Mouse (Mus musculus): ENCODE results near the gene 4930503B20Rik. TPM values are rescaled to one million over a fixed set of nuclear protein-coding genes. Genes with fewer than 3 reads are reported as not detected.

Gene 4930503B20Rik
- polyA plus RNA-seq, 1 experiment from 2014 or later = not detected

DNA sequence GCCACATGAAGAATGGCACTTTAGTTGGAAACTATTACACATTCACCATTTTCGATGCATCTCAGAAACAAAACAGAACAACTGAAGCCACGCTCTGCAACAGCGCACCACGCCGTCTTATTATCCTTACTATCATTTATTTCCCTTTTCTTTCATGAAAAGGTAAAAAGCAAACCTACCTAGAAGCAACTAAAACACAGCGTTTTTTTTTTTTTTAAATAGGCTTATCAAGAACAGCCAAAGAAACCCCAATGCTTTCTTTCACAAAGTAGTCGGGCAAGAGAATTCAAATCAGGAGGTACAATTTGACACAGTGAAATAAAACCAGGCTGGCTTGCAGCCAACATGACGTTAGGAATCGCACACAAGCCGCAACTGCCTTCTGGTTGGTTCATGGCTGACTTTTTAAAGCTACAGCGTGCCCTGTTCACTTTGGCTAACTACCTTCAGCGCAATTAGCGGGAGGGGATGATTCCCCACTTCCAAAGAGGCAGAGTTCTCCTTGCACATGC is 31.1 kb upstream of the 4930503B20Rik start:
- H3K27ac ChIP-seq (replicated peaks; ENCODE audit: low read depth, low read length) = no peak overlapping the region
- no peak for ATAC-seq (ENCODE audit: insufficient number of reproducible peaks, low FRiP score, low TSS enrichment, low read depth)
- no peaks in the 10 kb centered on the region for H3K27me3 ChIP-seq (ENCODE audit: control insufficient read depth, insufficient read depth, low read length)
- H3K4me2 ChIP-seq (ENCODE audit: low read depth, severe bottlenecking) = 0 out of 2 replicates have a peak overlapping the region, but pooled peaks have one; percentile 5
- peak; percentile 36 for DNase-seq (ENCODE audit: low spot score)
- H3K9me3 ChIP-seq (ENCODE audit: control insufficient read depth, low read length) = no peaks in the 10 kb centered on the region
- no peak overlapping the region for H3K9ac ChIP-seq (ENCODE audit: low read length)
- no peaks in the 10 kb centered on the region for H3K36me3 ChIP-seq (ENCODE audit: control insufficient read depth, insufficient read depth, low read length)
- WGBS = 60% methylated on average over 13 of the region's 13 CpGs
- no peak overlapping the region for H3K4me3 ChIP-seq (ENCODE audit: low read depth, low read length)
- no peaks in the 10 kb centered on the region for H3K4me1 ChIP-seq (ENCODE audit: control insufficient read depth, insufficient read depth, low read length)

DNA sequence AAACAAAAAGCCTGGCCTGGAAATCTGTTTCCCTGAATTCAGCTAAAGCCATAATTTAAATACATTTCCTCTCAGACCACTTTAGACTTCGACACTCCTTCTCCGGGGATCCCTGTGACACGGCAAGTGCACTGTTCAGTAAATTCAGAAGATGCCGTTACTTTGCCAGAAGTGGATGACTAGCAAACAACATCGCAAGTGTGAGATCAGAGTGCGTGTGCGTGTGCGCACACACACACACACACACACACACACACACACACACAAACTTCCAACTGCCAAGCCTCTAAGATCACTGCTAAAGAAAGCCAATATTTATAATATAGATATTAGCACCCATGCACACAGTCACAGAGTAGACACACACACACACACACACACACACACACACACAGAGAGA is 30.6 kb upstream of the 4930503B20Rik start:
- Histone ChIP-seq H3K4me3 (ENCODE audit: low read depth, low read length) (no peak overlapping the region), H3K27me3 (ENCODE audit: control insufficient read depth, insufficient read depth, low read length) (no peaks in the 10 kb centered on the region), H3K4me2 (ENCODE audit: low read depth, severe bottlenecking) (no peak overlapping the region), H3K27ac (replicated peaks; ENCODE audit: low read depth, low read length) (no peak overlapping the region), H3K9ac (ENCODE audit: low read length) (no peak overlapping the region), H3K36me3 (ENCODE audit: control insufficient read depth, insufficient read depth, low read length) (no peaks in the 10 kb centered on the region), H3K9me3 (ENCODE audit: control insufficient read depth, low read length) (no peaks in the 10 kb centered on the region), H3K4me1 (ENCODE audit: control insufficient read depth, insufficient read depth, low read length) (no peaks in the 10 kb centered on the region)
- ATAC-seq (ENCODE audit: insufficient number of reproducible peaks, low FRiP score, low TSS enrichment, low read depth) (no peak), DNase-seq (ENCODE audit: low spot score) (no peak)
- WGBS = 83% methylated on average over 8 of the region's 8 CpGs

DNA sequence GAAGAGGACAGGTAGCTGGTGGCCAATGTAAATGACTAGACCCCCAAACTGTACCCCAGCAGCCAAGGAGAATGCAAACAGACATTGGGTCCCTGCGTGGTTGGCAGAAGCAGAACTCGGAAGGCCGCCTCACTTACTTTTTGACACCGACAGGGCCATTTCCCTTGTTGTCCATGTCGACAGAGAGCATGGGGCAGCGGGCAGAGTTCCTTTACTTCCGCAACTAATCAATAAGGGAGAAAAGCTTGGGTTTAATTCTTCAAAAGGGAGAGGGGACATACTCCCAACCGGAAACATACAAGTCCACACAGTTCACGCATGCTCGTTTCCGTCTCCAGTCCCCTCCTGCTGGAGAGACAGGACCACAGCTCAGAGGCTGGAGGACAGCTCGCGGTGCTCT is 29.5 kb upstream of the 4930503B20Rik start:
- Histone ChIP-seq H3K4me3 (ENCODE audit: low read depth, low read length) (no peak overlapping the region), H3K9me3 (ENCODE audit: control insufficient read depth, low read length) (no peaks in the 10 kb centered on the region), H3K4me1 (ENCODE audit: control insufficient read depth, insufficient read depth, low read length) (no peaks in the 10 kb centered on the region), H3K4me2 (ENCODE audit: low read depth, severe bottlenecking) (no peak overlapping the region), H3K27ac (replicated peaks; ENCODE audit: low read depth, low read length) (no peak overlapping the region), H3K9ac (ENCODE audit: low read length) (no peak overlapping the region), H3K27me3 (ENCODE audit: control insufficient read depth, insufficient read depth, low read length) (no peaks in the 10 kb centered on the region), H3K36me3 (ENCODE audit: control insufficient read depth, insufficient read depth, low read length) (no peaks in the 10 kb centered on the region)
- WGBS = 90% methylated on average over 13 of the region's 13 CpGs
- no peak for ATAC-seq (ENCODE audit: insufficient number of reproducible peaks, low FRiP score, low TSS enrichment, low read depth)
- DNase-seq (ENCODE audit: low spot score) = no peak

DNA sequence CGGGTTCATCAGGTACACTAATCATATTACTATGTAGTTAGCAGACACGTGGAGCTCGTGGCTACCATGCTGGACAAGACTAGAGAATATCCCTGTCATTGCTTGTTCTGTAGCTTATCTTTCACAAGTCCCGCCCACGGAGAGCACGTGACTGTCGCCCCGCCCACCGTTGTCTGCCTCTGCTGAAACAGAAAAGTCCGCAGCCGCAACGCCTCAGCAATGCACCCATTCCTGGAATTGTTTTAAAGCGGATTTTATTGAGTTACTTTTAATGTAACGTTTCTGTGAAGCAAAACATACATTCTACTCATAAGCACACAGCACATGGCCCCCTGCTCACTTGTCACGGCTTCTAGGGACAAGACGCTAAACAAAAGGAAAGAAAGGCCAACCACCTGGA is 28.5 kb upstream of the 4930503B20Rik start:
- Histone ChIP-seq H3K27me3 (ENCODE audit: control insufficient read depth, insufficient read depth, low read length) (no peaks in the 10 kb centered on the region), H3K9me3 (ENCODE audit: control insufficient read depth, low read length) (no peaks in the 10 kb centered on the region), H3K36me3 (ENCODE audit: control insufficient read depth, insufficient read depth, low read length) (no peaks in the 10 kb centered on the region), H3K4me1 (ENCODE audit: control insufficient read depth, insufficient read depth, low read length) (no peaks in the 10 kb centered on the region), H3K27ac (replicated peaks; ENCODE audit: low read depth, low read length) (no peak overlapping the region), H3K4me3 (ENCODE audit: low read depth, low read length) (no peak overlapping the region), H3K9ac (ENCODE audit: low read length) (no peak overlapping the region), H3K4me2 (ENCODE audit: low read depth, severe bottlenecking) (no peak overlapping the region)
- no peak for ATAC-seq (ENCODE audit: insufficient number of reproducible peaks, low FRiP score, low TSS enrichment, low read depth)
- 93% methylated on average over 16 of the region's 16 CpGs for WGBS
- DNase-seq (ENCODE audit: low spot score) = no peak

DNA sequence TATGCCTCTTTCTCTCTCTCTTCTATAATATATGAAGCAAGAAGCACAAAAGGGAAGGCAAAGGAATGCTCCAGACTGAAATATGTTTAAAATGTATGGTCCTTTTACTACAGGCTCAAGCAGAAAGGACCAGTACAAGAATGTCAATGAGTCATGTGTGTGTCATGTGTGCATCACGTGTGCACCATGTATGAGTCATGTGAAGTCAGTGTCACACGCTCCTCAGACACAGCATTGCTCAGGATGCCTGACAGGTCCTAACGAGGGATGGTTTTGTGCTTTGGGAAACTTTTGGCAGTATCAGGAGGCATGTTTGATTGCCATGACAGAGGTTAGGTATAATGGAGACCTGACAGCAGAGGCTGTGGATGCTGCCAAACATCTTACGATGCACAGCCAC is 25.1 kb upstream of the 4930503B20Rik start:
- DNase-seq (ENCODE audit: low spot score) (no peak), ATAC-seq (ENCODE audit: insufficient number of reproducible peaks, low FRiP score, low TSS enrichment, low read depth) (no peak)
- Histone ChIP-seq H3K9me3 (ENCODE audit: control insufficient read depth, low read length) (no peaks in the 10 kb centered on the region), H3K4me1 (ENCODE audit: control insufficient read depth, insufficient read depth, low read length) (no peaks in the 10 kb centered on the region), H3K4me3 (ENCODE audit: low read depth, low read length) (no peak overlapping the region), H3K27ac (replicated peaks; ENCODE audit: low read depth, low read length) (no peak overlapping the region), H3K27me3 (ENCODE audit: control insufficient read depth, insufficient read depth, low read length) (no peaks in the 10 kb centered on the region), H3K4me2 (ENCODE audit: low read depth, severe bottlenecking) (no peak overlapping the region), H3K9ac (ENCODE audit: low read length) (no peak overlapping the region), H3K36me3 (ENCODE audit: control insufficient read depth, insufficient read depth, low read length) (no peaks in the 10 kb centered on the region)
- 90% methylated on average over 4 of the region's 4 CpGs for WGBS

DNA sequence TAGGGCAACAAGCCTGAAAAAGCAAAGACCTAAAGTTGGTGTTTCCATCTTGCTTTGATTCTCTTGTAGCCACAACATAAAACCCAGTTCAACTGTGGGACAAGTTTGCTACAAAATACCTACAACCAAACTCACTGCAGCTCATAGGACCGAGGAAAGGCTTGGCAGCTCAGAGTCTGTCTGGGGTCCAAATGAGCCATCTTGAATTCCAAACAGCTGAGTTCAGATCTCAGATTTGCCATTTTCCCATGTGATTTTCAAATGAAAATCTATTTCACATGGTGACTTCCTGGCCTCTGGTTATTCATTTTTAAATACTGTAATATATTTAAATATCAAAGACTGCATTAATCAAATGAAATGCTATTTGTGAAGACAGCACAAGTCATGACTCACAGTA is 24.0 kb upstream of the 4930503B20Rik start:
- Histone ChIP-seq H3K9ac (ENCODE audit: low read length) (no peak overlapping the region), H3K36me3 (ENCODE audit: control insufficient read depth, insufficient read depth, low read length) (no peaks in the 10 kb centered on the region), H3K27ac (replicated peaks; ENCODE audit: low read depth, low read length) (no peak overlapping the region), H3K4me3 (ENCODE audit: low read depth, low read length) (no peak overlapping the region), H3K27me3 (ENCODE audit: control insufficient read depth, insufficient read depth, low read length) (no peaks in the 10 kb centered on the region), H3K4me2 (ENCODE audit: low read depth, severe bottlenecking) (no peak overlapping the region), H3K4me1 (ENCODE audit: control insufficient read depth, insufficient read depth, low read length) (no peaks in the 10 kb centered on the region), H3K9me3 (ENCODE audit: control insufficient read depth, low read length) (no peaks in the 10 kb centered on the region)
- 77% methylated on average over 1 of the region's 1 CpGs for WGBS
- ATAC-seq (ENCODE audit: insufficient number of reproducible peaks, low FRiP score, low TSS enrichment, low read depth) = no peak
- no peak for DNase-seq (ENCODE audit: low spot score)

DNA sequence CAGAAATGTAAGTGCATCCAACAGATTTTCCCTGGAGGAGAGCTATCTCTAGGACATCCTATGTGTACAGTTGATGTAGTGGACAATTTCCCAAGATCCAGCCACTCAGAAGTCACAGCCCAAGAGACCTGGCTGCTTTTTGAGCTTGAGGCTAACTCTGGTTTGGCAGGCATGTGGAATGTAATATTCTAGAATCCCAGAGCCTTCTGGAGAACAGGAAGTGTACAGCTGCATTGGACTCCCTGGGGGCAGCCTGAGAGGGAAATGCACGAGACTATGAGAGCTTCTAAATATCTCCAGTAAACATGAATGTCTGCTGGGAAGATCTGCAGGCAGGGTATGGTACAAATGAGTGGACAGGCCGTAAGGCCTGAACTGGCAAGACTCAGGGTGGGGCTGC is 20.0 kb upstream of the 4930503B20Rik start:
- H3K27me3 ChIP-seq (ENCODE audit: control insufficient read depth, insufficient read depth, low read length) = no peaks in the 10 kb centered on the region
- no peak overlapping the region for H3K9ac ChIP-seq (ENCODE audit: low read length)
- no peak for DNase-seq (ENCODE audit: low spot score)
- no peak overlapping the region for H3K4me2 ChIP-seq (ENCODE audit: low read depth, severe bottlenecking)
- ATAC-seq (ENCODE audit: insufficient number of reproducible peaks, low FRiP score, low TSS enrichment, low read depth) = no peak
- no peaks in the 10 kb centered on the region for H3K36me3 ChIP-seq (ENCODE audit: control insufficient read depth, insufficient read depth, low read length)
- no peaks in the 10 kb centered on the region for H3K4me1 ChIP-seq (ENCODE audit: control insufficient read depth, insufficient read depth, low read length)
- no peaks in the 10 kb centered on the region for H3K9me3 ChIP-seq (ENCODE audit: control insufficient read depth, low read length)
- no peak overlapping the region for H3K27ac ChIP-seq (replicated peaks; ENCODE audit: low read depth, low read length)
- 77% methylated on average over 2 of the region's 2 CpGs for WGBS
- no peak overlapping the region for H3K4me3 ChIP-seq (ENCODE audit: low read depth, low read length)

DNA sequence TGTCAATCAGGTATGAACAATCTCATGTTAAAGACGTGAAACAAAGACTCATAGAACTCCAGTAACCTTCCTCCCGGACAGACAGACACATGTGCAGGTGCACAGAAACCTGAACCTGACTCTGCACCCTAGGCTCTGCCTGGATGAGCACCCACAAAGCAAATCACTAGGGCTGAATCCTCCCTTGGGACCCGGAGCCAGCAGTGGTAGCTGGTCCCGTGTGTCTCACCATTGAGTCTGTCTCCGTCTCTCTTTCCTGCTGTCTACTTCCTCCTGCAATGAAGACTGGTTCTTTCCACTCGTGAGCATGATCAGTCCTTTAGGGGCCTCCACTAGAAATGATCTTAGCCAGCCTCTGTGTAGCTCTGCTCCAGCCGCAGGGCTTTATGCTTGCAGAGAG is 10.8 kb upstream of the 4930503B20Rik start:
- Histone ChIP-seq H3K4me2 (ENCODE audit: low read depth, severe bottlenecking) (no peak overlapping the region), H3K27me3 (ENCODE audit: control insufficient read depth, insufficient read depth, low read length) (no peaks in the 10 kb centered on the region), H3K36me3 (ENCODE audit: control insufficient read depth, insufficient read depth, low read length) (no peaks in the 10 kb centered on the region), H3K4me1 (ENCODE audit: control insufficient read depth, insufficient read depth, low read length) (no peaks in the 10 kb centered on the region), H3K9ac (ENCODE audit: low read length) (no peak overlapping the region), H3K27ac (replicated peaks; ENCODE audit: low read depth, low read length) (no peak overlapping the region), H3K4me3 (ENCODE audit: low read depth, low read length) (no peak overlapping the region), H3K9me3 (ENCODE audit: control insufficient read depth, low read length) (no peaks in the 10 kb centered on the region)
- WGBS = 85% methylated on average over 7 of the region's 7 CpGs
- ATAC-seq (ENCODE audit: insufficient number of reproducible peaks, low FRiP score, low TSS enrichment, low read depth) (no peak), DNase-seq (ENCODE audit: low spot score) (no peak)

DNA sequence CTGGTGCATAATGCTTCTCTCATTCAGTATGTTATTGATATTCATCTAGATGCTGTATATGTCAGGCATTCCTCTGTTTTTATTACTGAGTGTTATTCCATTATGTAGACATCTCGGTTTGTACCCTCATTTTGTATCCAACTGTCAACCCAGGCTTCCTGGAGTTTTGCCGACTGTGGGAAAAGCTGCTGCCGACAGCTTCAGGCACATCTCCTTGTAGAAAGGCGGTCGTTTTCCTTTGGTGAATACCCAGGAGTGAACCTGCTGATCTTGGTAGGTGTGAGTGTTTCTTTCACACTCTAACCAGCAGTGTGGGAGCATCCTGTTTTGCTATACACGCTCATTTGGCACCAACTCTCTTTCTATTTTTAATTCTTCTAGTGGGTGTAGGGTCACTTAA is 9.9 kb upstream of the 4930503B20Rik start:
- WGBS = 73% methylated on average over 6 of the region's 6 CpGs

More for the DNA sequence above, 9.9 kb upstream of the 4930503B20Rik start:
- no peak overlapping the region for H3K4me3 ChIP-seq (ENCODE audit: low read depth, low read length)
- no peaks in the 10 kb centered on the region for H3K4me1 ChIP-seq (ENCODE audit: control insufficient read depth, insufficient read depth, low read length)
- H3K9ac ChIP-seq (ENCODE audit: low read length) = no peak overlapping the region
- ATAC-seq (ENCODE audit: insufficient number of reproducible peaks, low FRiP score, low TSS enrichment, low read depth) (no peak), DNase-seq (ENCODE audit: low spot score) (no peak)
- no peak overlapping the region for H3K27ac ChIP-seq (replicated peaks; ENCODE audit: low read depth, low read length)
- no peak overlapping the region for H3K4me2 ChIP-seq (ENCODE audit: low read depth, severe bottlenecking)
- no peaks in the 10 kb centered on the region for H3K36me3 ChIP-seq (ENCODE audit: control insufficient read depth, insufficient read depth, low read length)
- no peaks in the 10 kb centered on the region for H3K9me3 ChIP-seq (ENCODE audit: control insufficient read depth, low read length)
- no peaks in the 10 kb centered on the region for H3K27me3 ChIP-seq (ENCODE audit: control insufficient read depth, insufficient read depth, low read length)
